Mouse (Mus musculus): ENCODE results near the gene Abcc6.

DNA sequence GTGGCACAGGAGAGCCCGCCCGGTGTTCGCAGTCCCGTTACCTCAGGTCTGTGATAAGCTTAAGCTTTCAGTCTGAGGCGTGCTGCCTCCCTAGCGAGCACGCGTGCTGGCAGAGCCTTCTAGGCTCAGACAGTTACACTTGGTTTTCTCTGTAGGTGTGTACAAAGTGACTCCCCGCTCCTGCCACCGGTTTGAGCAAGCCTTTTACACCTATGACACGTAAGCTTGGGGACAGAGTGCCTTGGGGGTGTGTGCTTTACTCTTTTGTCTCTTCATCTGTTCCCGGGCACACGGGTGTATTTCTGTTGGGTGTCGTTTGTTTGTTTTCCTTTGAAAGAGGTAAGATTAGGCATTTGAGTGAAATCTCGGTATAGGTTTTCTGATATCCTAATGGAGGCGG is 31.5 kb upstream of the Abcc6 start:
- no peak for TF ChIP-seq CTCF (IDR thresholded peaks at IDR 0.05; ENCODE audit: low read depth, low read length)
- TF ChIP-seq TAL1 (conservative IDR thresholded peaks at IDR 0.05; ENCODE audit: low read depth, low read length), result no peak
